Mouse (Mus musculus) 3134 (cell line): ENCODE measurements at regions not wholly inside any gene's neighbourhood (a gene's known extent, or its start where the extent isn't known, plus 50 kb on each side); places are given as distances from the start of the nearest gene placed in this dataset.

Source experiments
- DNase-seq: peaks from one replicate; pipeline ENCODE4 v3.0.0-alpha.2; 2011; ENCODE audit warnings: low spot score; ENCODE audit not compliant: insufficient read length; ENCODE audit errors: extremely low read depth

DNA sequence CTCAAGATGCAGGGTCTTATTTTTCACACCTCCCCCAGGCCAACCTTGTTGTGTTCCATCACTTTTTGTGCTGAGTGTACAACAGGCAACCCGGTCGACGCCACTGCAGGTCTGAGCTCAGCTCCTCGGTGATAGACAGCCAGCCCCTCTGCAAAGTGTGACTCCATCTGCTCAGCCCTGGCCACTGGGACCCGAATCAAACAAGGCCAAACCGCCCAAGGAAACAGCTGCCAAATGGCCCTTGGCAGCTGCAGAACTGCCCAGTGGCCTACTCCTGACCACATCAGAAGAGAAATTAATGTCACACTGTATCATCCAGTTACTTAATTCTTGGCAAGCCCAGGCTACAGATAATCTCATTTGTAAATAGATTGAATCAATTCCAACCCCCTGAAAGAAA lies 213.3 kb downstream of the Ppp4r2 start:
- DNase-seq: no peak

DNA sequence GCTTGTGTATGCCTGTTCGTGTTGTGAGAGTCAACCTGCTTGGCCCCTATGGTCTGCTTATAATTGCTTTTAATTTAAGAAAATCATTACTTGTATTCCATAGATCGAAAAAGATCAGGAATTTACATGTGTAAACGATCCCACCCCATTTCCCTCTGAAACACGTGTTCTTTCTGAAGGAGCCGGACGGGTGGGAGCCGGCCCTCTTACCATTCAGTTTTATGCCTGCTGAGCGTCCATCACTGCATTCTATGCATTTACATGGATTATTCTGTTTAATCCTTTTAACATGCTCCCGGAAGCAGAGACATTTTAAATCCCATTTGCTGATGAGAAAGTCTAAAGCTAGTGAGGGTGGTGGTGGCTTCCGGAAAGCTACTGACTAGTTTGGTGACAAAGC lies 213.8 kb downstream of the Ppp4r2 start:
- DNase-seq: no peak

DNA sequence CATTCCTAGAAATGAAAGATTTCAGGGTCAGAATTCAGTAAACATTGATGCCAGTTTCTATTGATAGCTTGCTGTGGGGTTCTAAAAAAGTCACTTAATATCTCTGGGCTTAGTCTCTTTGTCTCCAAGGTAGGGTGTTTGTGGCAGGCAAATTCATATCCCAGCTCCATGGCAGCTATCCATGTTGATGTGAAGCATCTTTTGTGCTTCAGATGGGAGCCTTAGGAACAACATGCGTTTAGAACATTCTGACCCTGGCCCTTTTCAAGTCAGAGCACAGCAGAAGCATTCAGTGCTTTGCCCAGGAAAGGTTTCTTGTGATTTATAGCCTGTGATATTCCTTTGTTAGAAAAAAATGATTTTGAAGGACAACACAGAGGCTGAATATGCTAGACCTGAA lies 215.0 kb downstream of the Ppp4r2 start:
- no peak for DNase-seq

DNA sequence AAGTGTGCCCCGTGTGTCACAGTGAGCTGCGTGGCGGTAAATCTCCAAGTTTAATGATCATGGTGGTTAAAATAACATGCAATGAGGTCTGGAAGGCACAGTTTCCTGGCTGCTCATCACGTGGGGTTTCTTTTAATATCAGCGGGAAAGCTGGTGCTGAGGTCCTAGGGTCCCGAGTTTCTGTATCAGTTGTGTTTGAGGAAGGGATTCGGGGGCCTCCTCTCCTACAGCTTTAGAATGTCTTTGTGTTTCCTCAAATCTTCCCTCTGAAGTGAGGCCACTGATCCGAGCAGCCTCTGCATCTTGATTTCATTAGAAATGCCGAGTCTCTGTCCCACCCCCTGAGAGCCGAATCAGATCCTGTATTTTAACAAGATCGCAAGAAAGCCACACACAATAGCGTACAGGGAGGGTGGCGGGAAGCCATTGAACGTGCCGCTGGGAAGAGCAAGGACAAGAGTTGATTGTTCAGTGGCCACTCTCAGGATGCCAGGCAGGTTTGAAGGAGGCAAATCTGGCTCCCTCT lies 215.5 kb downstream of the Ppp4r2 start:
- no peak for DNase-seq

DNA sequence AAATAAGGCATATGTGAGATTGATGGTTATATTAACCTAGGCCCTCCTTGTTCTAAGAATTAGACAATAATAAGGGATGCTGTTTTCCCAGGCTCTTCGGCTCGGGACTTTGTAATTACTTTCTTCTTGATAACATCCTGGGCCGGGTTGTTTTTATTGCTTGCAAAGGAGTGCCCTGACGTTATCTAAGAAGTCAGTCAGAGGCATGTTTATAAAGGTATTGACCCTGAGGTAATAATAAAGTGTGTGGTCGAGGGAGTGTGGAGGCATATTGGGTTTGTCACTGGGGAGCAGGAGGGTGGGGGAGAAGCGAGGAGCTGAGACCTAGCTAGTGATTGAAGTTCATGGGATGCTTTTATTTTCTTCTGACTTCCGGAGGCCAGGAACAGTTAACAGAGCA lies 221.5 kb downstream of the Ppp4r2 start:
- no peak for DNase-seq

DNA sequence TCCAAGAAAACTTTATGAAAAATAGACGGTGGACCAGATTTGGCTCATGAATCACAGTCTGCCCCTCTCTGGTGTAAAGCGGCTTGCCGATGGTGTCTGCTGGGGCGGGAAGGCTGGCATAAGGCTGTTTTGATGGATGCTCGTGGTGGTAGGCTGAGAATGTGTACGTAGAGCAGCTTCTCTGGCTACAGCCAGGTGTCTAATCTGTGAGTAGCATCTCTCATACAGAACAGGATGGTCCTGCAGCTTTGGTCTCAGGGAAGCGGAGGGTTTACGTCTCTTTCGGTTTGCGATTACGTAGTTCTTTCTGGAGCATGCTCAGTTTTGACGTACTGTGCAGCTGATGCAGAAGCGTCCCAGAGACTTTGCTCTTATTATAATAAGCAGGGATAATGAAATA lies 222.9 kb downstream of the Ppp4r2 start:
- DNase-seq: no peak

DNA sequence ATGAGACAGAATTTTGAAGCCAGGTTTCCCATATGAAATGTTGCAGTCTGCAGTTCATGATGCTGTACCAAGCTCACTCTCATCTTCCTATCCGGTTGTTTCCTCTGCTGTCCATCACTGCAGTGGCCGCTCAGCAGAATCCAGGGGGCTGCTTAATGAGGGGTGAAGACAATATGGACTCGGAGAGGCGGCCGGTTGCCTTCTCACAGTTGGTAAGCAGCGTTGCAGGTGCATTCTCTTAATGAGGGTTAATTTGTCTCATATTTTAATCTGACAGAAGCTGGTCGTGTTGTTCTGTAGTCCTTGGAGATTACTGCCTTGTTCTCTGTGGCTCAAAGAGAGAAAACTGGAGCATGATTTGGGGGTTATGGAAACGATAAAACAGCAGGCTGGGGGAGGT lies 225.6 kb downstream of the Ppp4r2 start:
- DNase-seq: no peak

DNA sequence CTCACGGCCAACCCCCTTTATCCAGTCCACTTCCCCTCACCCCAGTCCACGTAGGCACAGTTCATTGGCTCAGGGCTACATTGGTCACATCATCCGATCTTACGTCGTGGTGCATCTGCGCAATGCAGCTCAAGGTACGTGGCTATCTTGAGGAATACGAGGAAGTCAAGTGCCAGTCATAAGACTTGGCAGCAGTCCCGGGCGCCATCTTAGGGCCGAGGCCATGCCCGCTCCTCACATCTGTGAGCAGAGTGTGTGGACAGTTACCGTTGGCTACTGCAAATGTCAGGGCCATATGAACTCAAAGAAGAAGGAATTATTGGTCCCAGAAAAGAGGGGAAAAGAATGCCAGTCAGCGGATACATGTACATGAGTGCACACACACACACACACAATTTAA lies 228.8 kb downstream of the Ppp4r2 start:
- DNase-seq: no peak

DNA sequence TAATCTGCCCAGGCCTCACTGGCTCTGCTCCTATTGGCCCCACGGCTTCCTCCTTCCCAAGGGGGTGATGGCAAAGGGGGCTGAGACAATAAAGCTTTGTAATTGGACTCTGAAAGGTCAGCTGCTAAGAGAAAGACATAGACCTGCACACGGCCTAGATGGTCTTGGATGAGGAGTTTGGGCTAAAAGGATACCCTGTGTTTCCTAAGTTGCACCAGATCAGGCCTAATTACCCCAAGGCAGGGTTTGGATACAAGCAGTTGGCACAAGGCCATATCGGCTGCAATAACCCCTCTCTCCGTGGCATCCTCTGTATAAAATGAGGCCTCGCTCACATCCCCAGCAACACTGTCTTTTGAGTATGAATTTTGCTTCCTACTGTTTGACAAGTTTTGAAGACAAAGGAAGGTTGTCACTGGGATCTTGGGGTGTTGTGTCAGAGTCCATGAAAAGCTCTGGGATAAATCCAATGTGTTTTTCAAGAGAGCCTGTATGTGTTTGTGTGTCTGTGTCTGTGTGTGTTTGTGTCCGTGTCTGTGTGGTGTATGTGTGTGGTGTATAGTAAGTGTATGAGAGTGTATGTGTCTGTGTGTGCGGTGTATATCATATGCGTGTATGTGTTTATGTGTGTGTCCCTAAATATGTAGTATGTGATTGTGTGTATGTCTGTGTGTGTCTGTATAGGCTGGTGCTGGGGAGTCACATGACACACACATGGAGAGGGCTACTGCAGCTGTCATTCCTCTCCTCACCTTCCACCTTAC lies 242.5 kb downstream of the Ppp4r2 start:
- DNase-seq: no peak

DNA sequence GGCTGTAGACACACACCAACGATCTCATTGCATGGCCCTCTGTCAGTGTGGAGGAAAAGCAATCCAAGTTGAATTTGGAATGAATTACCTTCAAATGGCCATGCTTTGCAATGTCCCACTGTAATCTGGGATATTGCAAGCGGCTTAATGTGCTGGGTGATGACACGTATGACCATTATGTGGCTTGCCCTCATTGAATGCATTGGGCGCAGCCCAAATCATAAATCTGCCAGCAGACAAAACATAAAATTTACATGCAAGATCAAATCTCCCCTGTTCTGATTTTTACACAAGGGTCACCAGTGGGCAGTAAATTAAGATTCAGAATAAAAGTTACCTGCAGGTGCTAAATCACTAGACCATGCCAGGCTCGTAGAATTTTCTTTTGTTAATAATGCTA lies 244.9 kb downstream of the Ppp4r2 start:
- no peak for DNase-seq

DNA sequence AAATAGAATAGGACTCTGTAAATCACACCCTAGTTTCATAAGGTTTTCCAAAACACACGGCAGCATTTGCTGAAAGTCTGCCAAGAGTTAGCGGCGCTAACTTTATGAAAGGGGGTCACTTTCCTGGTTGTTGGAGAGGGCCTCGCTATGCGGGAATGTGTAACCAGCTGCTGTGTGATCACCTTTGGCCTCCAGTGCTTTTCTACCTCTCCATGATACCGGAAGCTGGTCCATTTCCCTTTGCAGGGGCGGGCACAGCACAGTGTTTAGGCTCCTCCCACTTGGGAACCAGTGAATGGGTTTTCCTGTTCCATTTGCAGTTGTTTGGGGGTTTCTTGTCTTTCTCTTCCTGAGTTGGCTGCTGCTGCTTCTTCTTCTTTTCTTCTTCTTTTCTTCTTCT lies 250.3 kb downstream of the Ppp4r2 start:
- no peak for DNase-seq

DNA sequence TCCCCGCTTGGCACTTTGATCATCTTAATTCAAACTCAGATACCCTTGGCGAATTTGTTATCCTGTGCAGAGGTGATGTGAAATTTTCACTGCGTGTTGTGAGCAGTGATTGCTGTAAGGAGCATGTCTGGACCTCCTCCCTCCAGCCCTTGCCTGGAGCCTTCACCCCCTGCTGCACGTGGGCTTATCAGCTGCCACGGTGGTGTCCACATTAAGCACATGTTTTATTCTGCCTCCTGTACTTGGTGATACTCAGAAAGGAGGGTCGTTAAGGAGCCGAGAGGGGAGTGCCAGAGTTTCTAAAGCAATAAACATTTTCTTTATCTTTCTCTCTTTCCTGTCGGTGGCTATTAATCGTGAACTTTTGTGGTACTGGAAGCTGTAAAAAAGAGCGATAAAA lies 258.8 kb downstream of the Ppp4r2 start:
- DNase-seq: no peak
